Mouse (Mus musculus) limb, embryonic 11.5 days (tissue): ENCODE measurements around the gene Dync1li2. TPM values are rescaled to one million over a fixed set of nuclear protein-coding genes. Genes with fewer than 3 reads are reported as not detected.

Experiments
- ATAC-seq: fragments of 200-750 bp; cut with Nextera tagmentation; 2 replicates; pipeline ENCODE4 v1.8.0; 2017; ENCODE audit warnings: low read depth; ENCODE audit not compliant: insufficient number of reproducible peaks, low FRiP score, low TSS enrichment
- DNase-seq: peaks from one replicate; pipeline ENCODE4 v3.0.0-alpha.2; 2015; ENCODE audit warnings: low spot score
- H3K27ac ChIP-seq: fragments of 300-500 bp; sonication (generic); replicated peaks from 2 replicates; pipeline ENCODE4 v1.5.1; 2014; ENCODE audit warnings: low read depth, mild to moderate bottlenecking, low read length
- H3K27me3 ChIP-seq: fragments of 300-500 bp; sonication (generic); 2 replicates; pipeline ENCODE4 v1.6.1; 2014; ENCODE audit warnings: mild to moderate bottlenecking, low read length, mixed read lengths; ENCODE audit not compliant: control insufficient read depth, insufficient read depth
- H3K36me3 ChIP-seq: fragments of 300-500 bp; sonication (generic); 2 replicates; pipeline ENCODE4 v1.6.1; 2014; ENCODE audit warnings: mild to moderate bottlenecking, low read length, moderate library complexity, mixed read lengths; ENCODE audit not compliant: control insufficient read depth, insufficient read depth
- H3K4me1 ChIP-seq: fragments of 300-500 bp; sonication (generic); 2 replicates; pipeline ENCODE4 v1.6.1; 2014; ENCODE audit warnings: low read length, mixed read lengths; ENCODE audit not compliant: control insufficient read depth, insufficient read depth
- H3K4me2 ChIP-seq: fragments of 300-500 bp; sonication (generic); 2 replicates; pipeline ENCODE4 v1.6.1; 2014; ENCODE audit warnings: low read depth, mild to moderate bottlenecking, moderate library complexity; ENCODE audit not compliant: severe bottlenecking
- H3K4me3 ChIP-seq: fragments of 300-500 bp; sonication (generic); 2 replicates; pipeline ENCODE4 v1.5.1; 2014; ENCODE audit warnings: low read depth, low read length
- H3K9ac ChIP-seq: fragments of 300-500 bp; sonication (generic); 2 replicates; pipeline ENCODE4 v1.6.1; 2014; ENCODE audit warnings: mild to moderate bottlenecking, low read length
- H3K9me3 ChIP-seq: fragments of 300-500 bp; sonication (generic); 2 replicates; pipeline ENCODE4 v1.6.1; 2016; ENCODE audit warnings: low read length; ENCODE audit not compliant: control insufficient read depth
- WGBS: fragments of 180-500 bp; shearing (Covaris S2); extraction: QIAGEN DNeasy Blood & Tissue Kit; methylation state at CpG from one replicate; pipeline ENCODE4 v1.1.7; 2014; 5-methylcytosine and 5-hydroxymethylcytosine counted together
- polyA plus RNA-seq: library from polyadenylated mRNA; unstranded; fragments of >200 nt; fragmentation: Nextera tagmentation; extraction: Ambion mirVana; gene quantifications from 2 replicates; pipeline ENCODE4 v1.2.1, GENCODE M21; 2014

The Dync1li2 gene
- polyA plus RNA-seq, 1 experiment from 2014 or later, result 59.3 TPM

GRCm38 (mm10) chr8:104412805-104413532, 29.9 kb downstream of the Dync1li2 start:
- no peaks in the 10 kb centered on the region for H3K9me3 ChIP-seq
- no peak overlapping the region for H3K4me3 ChIP-seq
- H3K27ac ChIP-seq, result no peak overlapping the region
- H3K36me3 ChIP-seq, result peaks cover 7% of the 10 kb centered on the region
- no peaks in the 10 kb centered on the region for H3K4me1 ChIP-seq
- no peak for ATAC-seq
- DNase-seq, result no peak
- H3K27me3 ChIP-seq, result no peaks in the 10 kb centered on the region
- no peak overlapping the region for H3K9ac ChIP-seq
- WGBS, result 73% methylated on average over 7 of the region's 7 CpGs
- no peak overlapping the region for H3K4me2 ChIP-seq

DNA sequence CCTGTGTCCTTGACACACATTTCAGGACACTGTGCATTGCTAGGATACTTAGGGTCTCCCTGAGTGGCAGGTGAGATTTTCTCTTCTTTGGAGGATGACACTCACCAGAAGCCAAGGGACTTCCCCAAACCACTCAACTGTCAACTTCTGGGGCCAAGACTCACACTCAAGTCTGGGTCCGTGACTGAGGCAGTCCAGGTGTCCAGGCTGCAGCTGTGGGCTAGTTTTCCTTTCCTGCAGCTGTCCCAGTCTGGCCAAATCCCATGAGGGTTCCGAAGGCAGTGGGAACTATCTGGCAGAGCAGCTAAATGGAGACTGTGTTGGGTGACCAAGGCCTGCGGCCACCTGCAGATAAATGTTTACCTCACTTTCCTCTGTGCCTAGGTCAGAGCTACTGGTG, 30.9 kb downstream of the Dync1li2 start:
- Histone ChIP-seq H3K27me3 (no peaks in the 10 kb centered on the region), H3K36me3 (no peaks in the 10 kb centered on the region; the same call in 1 of the 2 replicates), H3K4me3 (no peak overlapping the region), H3K9me3 (no peaks in the 10 kb centered on the region), H3K4me2 (no peak overlapping the region), H3K27ac (no peak overlapping the region), H3K9ac (no peak overlapping the region), H3K4me1 (no peaks in the 10 kb centered on the region)
- 80% methylated on average over 3 of the region's 3 CpGs for WGBS
- DNase-seq (no peak), ATAC-seq (no peak)

GRCm38 (mm10) chr8:104411468-104411867, 31.4 kb downstream of the Dync1li2 start:
- no peak overlapping the region for H3K9ac ChIP-seq

DNA sequence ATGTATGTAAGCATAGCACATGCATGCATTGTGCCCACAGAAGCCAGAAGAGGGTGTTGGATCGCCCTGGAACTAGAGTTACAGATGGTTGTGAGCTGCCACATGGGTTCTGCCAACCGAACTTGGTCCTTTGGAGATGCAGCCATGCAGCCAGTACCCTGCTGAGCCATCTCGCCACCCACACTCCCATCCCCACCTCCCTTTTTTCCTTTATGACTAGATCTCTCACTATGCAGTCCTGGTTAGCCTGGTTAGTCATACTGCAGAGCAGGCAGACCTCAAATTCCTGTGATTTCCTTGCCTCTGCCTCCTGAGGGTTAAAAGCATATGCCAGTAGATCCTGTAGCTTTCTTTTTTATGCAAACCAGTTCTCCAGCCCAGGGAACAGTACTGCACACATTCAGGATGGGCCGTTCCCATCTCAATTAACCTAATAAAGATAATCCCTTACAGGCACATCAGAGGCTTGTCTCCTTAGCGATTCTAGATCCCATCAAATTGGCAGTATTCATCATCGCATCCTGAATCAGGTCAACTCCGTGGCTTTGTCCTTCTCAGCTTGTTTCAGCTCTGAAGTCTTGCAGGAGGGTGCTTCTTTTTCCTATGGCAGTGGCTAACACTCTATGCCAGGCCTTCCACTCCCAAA, 32.1 kb downstream of the Dync1li2 start:
- DNase-seq, result no peak
- Histone ChIP-seq H3K27me3 (no peaks in the 10 kb centered on the region), H3K4me2 (no peak overlapping the region), H3K36me3 (no peaks in the 10 kb centered on the region; the same call in 1 of the 2 replicates), H3K9me3 (no peaks in the 10 kb centered on the region), H3K4me1 (no peaks in the 10 kb centered on the region), H3K27ac (no peak overlapping the region), H3K4me3 (no peak overlapping the region), H3K9ac (no peak overlapping the region)
- 60% methylated on average over 7 of the region's 7 CpGs for WGBS
- no peak for ATAC-seq

More at GRCm38 (mm10) chr8:104411468-104411867, 31.4 kb downstream of the Dync1li2 start:
- ATAC-seq (no peak), DNase-seq (no peak)
- no peaks in the 10 kb centered on the region for H3K4me1 ChIP-seq
- no peaks in the 10 kb centered on the region; the same call in 1 of the 2 replicates for H3K36me3 ChIP-seq
- H3K9me3 ChIP-seq, result no peaks in the 10 kb centered on the region
- 92% methylated on average over 3 of the region's 3 CpGs for WGBS
- H3K4me3 ChIP-seq, result no peak overlapping the region
- no peak overlapping the region for H3K27ac ChIP-seq
- no peaks in the 10 kb centered on the region for H3K27me3 ChIP-seq
- no peak overlapping the region for H3K4me2 ChIP-seq

DNA sequence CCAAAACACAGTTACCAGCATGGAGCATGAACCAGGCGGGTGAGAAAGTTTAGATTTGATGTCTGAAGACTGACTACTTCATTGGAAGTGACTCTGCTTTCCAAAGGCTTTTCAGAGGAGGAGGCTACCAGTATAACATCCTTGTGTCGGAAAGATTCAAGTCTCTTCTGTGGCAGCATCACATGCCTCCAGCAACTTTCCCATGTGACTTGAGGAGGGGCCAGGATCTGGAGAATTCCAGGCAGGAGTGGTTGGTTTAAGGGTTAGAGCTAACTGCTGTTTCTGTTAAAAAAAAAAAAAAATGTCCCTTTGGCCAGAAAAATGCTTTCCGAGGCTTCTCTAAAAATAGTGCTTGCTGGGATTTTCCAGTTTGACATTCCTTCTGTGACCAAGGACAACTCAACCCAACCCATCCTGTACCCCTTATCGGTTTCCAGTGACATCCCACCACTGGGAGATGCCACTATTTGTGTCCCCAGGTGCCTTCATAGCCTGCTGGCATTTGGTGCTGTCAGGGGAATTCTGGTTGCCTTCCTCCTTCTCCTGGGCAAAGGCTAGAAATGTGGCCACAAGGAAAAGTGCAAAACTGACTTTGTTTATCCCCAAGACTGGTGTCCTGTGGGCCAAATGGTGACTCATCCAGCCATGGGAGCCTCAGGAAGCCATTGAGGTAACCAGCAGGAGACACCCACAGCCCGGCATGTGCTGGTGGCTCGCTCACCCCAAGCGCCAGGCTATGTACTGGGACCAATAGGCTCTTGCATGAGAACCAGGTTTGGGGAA, 34.3 kb downstream of the Dync1li2 start:
- H3K4me3 ChIP-seq, result no peak overlapping the region
- H3K4me1 ChIP-seq, result no peaks in the 10 kb centered on the region
- ATAC-seq (no peak), DNase-seq (no peak)
- no peak overlapping the region for H3K4me2 ChIP-seq
- no peaks in the 10 kb centered on the region for H3K9me3 ChIP-seq
- H3K27ac ChIP-seq, result no peak overlapping the region
- WGBS, result 89% methylated on average over 7 of the region's 7 CpGs
- H3K36me3 ChIP-seq, result no peaks in the 10 kb centered on the region
- no peak overlapping the region for H3K9ac ChIP-seq
- H3K27me3 ChIP-seq, result no peaks in the 10 kb centered on the region

- no peak for ATAC-seq
- Histone ChIP-seq H3K4me2 (no peak overlapping the region), H3K27ac (no peak overlapping the region), H3K36me3 (no peaks in the 10 kb centered on the region), H3K4me3 (no peak overlapping the region), H3K9ac (no peak overlapping the region), H3K4me1 (no peaks in the 10 kb centered on the region), H3K27me3 (no peaks in the 10 kb centered on the region), H3K9me3 (no peaks in the 10 kb centered on the region)
- DNase-seq, result no peak
- 82% methylated on average over 6 of the region's 6 CpGs for WGBS
These were observed 36.3 kb downstream of the Dync1li2 start for GRCm38 (mm10) chr8:104406340-104407128.

DNA sequence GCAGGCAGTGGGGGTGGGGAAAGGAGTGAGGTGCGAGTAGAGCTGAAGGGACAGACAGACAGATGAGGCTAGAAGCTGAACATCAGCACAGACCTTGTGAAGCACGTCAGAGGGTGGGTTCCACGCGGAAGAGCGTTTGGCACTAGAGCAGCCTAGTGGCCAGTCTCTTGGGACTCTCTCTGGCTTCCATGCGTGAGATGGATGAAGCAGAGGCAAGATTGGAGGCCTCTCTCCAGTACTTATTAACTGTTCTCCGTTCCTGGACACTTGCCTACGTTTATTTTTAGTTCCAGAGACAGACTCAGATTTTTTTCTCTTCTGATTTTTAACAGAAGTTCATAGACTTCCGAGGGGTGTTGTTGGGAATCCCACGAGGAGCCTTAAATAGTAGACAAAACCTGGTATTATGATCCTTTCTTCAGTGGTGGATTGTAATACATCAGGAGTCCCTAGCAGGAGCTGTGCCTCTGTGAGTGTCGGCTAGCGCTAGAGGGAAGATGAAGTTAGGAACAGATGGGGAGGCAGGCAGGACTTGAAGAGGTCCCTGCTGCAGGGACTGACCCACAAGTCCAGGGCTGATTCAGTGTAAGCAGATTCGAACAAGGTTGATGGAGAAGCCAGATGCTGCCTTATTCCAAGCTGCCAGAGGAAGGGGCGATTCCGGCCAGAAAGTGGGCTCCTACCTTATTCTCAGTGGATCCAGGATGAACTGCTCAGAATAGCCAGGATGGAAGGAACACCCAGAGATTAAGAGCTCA, 37.2 kb downstream of the Dync1li2 start:
- Histone ChIP-seq H3K4me3 (no peak overlapping the region), H3K36me3 (no peaks in the 10 kb centered on the region), H3K4me2 (no peak overlapping the region), H3K27ac (no peak overlapping the region), H3K27me3 (no peaks in the 10 kb centered on the region), H3K4me1 (no peaks in the 10 kb centered on the region), H3K9ac (no peak overlapping the region), H3K9me3 (no peaks in the 10 kb centered on the region)
- ATAC-seq (no peak), DNase-seq (no peak)
- 76% methylated on average over 15 of the region's 15 CpGs for WGBS
